In genomic region chr12:99326157-99326556, GRCm38 (mm10) we compare ENCODE assay signal across 18 mouse cellular contexts.
DNase-seq lines count a peak whose midpoint lies in the region; ATAC-seq and TF ChIP-seq lines count a peak whose summit lies in the region.
"Had no signal": no experiment of that assay in that cellular context is flagged by ENCODE, and none has a peak within 500 bp of the region (broad histone marks: within the 10 kb centered on the region; RNA-seq: fewer than 3 reads in every experiment).

No protein-coding gene starts in this region.

- no peak for TF ChIP-seq POLR2A in heart, adult 2 months (IDR thresholded peaks at IDR 0.05; ENCODE audit: insufficient read depth, low read depth, low read length)

- H3K36me3 ChIP-seq in heart, embryonic 16.5 days (ENCODE audit: control insufficient read depth, insufficient read depth), result no peaks in the 10 kb centered on the region
- H3K36me3 ChIP-seq in heart, adult 2 months (ENCODE audit: control insufficient read depth, insufficient read depth, low read length), result no peaks in the 10 kb centered on the region
- H3K36me3 ChIP-seq: hindbrain, embryonic 10.5 days; limb, embryonic 12.5 days had no signal

- H3K4me1 ChIP-seq in heart, embryonic 16.5 days (ENCODE audit: control insufficient read depth, insufficient read depth, low read length), result peaks cover 21% of the 10 kb centered on the region
- peaks cover 6% of the 10 kb centered on the region; the same call in 1 of the 2 replicates for H3K4me1 ChIP-seq in heart, adult 2 months (ENCODE audit: control insufficient read depth, insufficient read depth, low read length)

- H3K4me3 ChIP-seq in heart, embryonic 16.5 days (ENCODE audit: low read length), result no peak overlapping the region
- no peak overlapping the region for H3K4me3 ChIP-seq in heart, adult 2 months
- H3K4me3 ChIP-seq: forebrain, embryonic 13.5 days; hindbrain, embryonic 10.5 days; left cerebral cortex, adult 2 months; limb, embryonic 12.5 days had no signal

- 29% methylated on average over 8 of the region's 8 CpGs for WGBS in heart, embryonic 16.5 days
- WGBS in heart, adult 2 months, result 50% methylated on average over 8 of the region's 8 CpGs

- no peak overlapping the region for H3K27ac ChIP-seq in heart, embryonic 16.5 days (ENCODE audit: low read length)
- H3K27ac ChIP-seq in heart, adult 2 months, result no peak overlapping the region
- H3K27ac ChIP-seq: forebrain, embryonic 13.5 days; hindbrain, embryonic 10.5 days; left cerebral cortex, adult 2 months; limb, embryonic 12.5 days; liver, embryonic 14.5 days had no signal

- intact Hi-C loops in heart, adult 2 months (cut with DNase I), result no loop called here

- no peak for TF ChIP-seq CTCF in heart, adult 2 months (IDR thresholded peaks at IDR 0.05)

- peak overlapping the region; percentile 19; the same call in 1 of the 2 replicates for H3K4me2 ChIP-seq in heart, embryonic 16.5 days (ENCODE audit: low read depth, low read length)
- H3K4me2 ChIP-seq: forebrain, embryonic 13.5 days; limb, embryonic 12.5 days had no signal

- H3K9me3 ChIP-seq in heart, embryonic 16.5 days (replicated peaks; ENCODE audit: control insufficient read depth, low read length), result no peaks in the 10 kb centered on the region
- H3K9me3 ChIP-seq: forebrain, embryonic 13.5 days; hindbrain, embryonic 10.5 days; limb, embryonic 12.5 days had no signal

- no peak for ATAC-seq in heart, embryonic 16.5 days (replicated peaks; ENCODE audit: extremely low read depth, insufficient read depth, low FRiP score)
- ATAC-seq in CD4-positive, CD25-positive, alpha-beta regulatory T cell, adult 4 months, result peak; percentile 44
- ATAC-seq in monocyte, adult 5-6 weeks (replicated peaks; ENCODE audit: insufficient number of reproducible peaks, low FRiP score, low TSS enrichment, poor library complexity, severe bottlenecking), result 0 out of 2 replicates have a peak, but pooled peaks have one; percentile 24
- ATAC-seq: forebrain, embryonic 13.5 days; intestine, embryonic 16.5 days had no signal

- no peak overlapping the region for H3K9ac ChIP-seq in heart, embryonic 16.5 days (ENCODE audit: low read length)
- no peak overlapping the region for H3K9ac ChIP-seq in heart, adult 2 months (ENCODE audit: low read depth, low read length)
- H3K9ac ChIP-seq: forebrain, embryonic 13.5 days; limb, embryonic 12.5 days; liver, embryonic 14.5 days had no signal

- DNase-seq in heart, adult 2 months, result no peak
- peak; percentile 54 for DNase-seq in MEL-GATA-1-ER (ENCODE audit: extremely low read depth, low read depth)
- no peak for DNase-seq in ovary, postnatal 14 days (ENCODE audit: low spot score)
- DNase-seq in adrenal gland, adult 18-20 months (ENCODE audit: low spot score in 2 of 2), result no peak
- DNase-seq: gastrocnemius, postnatal 36 days; kidney, postnatal 10 days; midbrain, embryonic 14.5 days; retina, postnatal 1 day; thymus, adult 2 months had no signal

- H3K27me3 ChIP-seq in heart, embryonic 16.5 days (ENCODE audit: control insufficient read depth, insufficient read depth, low read length), result no peaks in the 10 kb centered on the region
- H3K27me3 ChIP-seq in heart, adult 2 months (ENCODE audit: control insufficient read depth, insufficient read depth, low read length), result no peaks in the 10 kb centered on the region
- H3K27me3 ChIP-seq: forebrain, embryonic 13.5 days; limb, embryonic 12.5 days had no signal

- H3K79me2 ChIP-seq in heart, adult 2 months (replicated peaks; ENCODE audit: control insufficient read depth, insufficient read depth, low read length), result peaks cover 5% of the 10 kb centered on the region; the same call in 1 of the 2 replicates

- no peak for TF ChIP-seq EP300 in heart, adult 2 months (IDR thresholded peaks at IDR 0.05; ENCODE audit: insufficient read depth, low read depth, low read length)
